Mouse (Mus musculus) intestine, embryonic 14.5 days (tissue): ENCODE data around the gene Prkag3. TPM values are rescaled to one million over a fixed set of nuclear protein-coding genes. Genes with fewer than 3 reads are reported as not detected.

ENCODE experiments used
- ATAC-seq: fragments of 200-750 bp; cut with Nextera tagmentation; replicated peaks from 2 replicates; pipeline ENCODE4 v1.8.0; 2017; ENCODE audit warnings: low read depth, moderate number of reproducible peaks, moderate TSS enrichment, moderate library complexity; ENCODE audit not compliant: low FRiP score, low TSS enrichment
- DNase-seq: peaks from one replicate; pipeline ENCODE4 v3.0.0-alpha.2; 2018; ENCODE audit warnings: low spot score
- H3K27ac ChIP-seq: fragments of 300-500 bp; sonication (generic); 2 replicates; pipeline ENCODE4 v1.5.1; 2014; ENCODE audit warnings: low read depth, mild to moderate bottlenecking, control low read depth
- H3K27me3 ChIP-seq: fragments of 300-500 bp; sonication (generic); replicated peaks from 2 replicates; pipeline ENCODE4 v1.6.1; 2014; ENCODE audit warnings: low read length, control low read depth; ENCODE audit not compliant: control insufficient read depth, insufficient read depth
- H3K36me3 ChIP-seq: fragments of 300-500 bp; sonication (generic); 2 replicates; pipeline ENCODE4 v1.6.1; 2014; ENCODE audit warnings: low read length, control low read depth; ENCODE audit not compliant: control insufficient read depth, insufficient read depth
- H3K4me1 ChIP-seq: fragments of 300-500 bp; sonication (generic); replicated peaks from 2 replicates; pipeline ENCODE4 v1.6.1; 2014; ENCODE audit warnings: low read length, control low read depth, mixed read lengths; ENCODE audit not compliant: control insufficient read depth, insufficient read depth
- H3K4me2 ChIP-seq: fragments of 300-500 bp; sonication (generic); 2 replicates; pipeline ENCODE4 v1.6.1; 2014; ENCODE audit warnings: low read length
- H3K4me3 ChIP-seq: fragments of 300-500 bp; sonication (generic); 2 replicates; pipeline ENCODE4 v1.5.1; 2014; ENCODE audit warnings: low read depth, low read length, control low read depth, mixed read lengths
- H3K9ac ChIP-seq: fragments of 300-500 bp; sonication (generic); 2 replicates; pipeline ENCODE4 v1.6.1; 2014; ENCODE audit warnings: mild to moderate bottlenecking, low read length
- H3K9me3 ChIP-seq: fragments of 300-500 bp; sonication (generic); 2 replicates; pipeline ENCODE4 v1.6.1; 2016; ENCODE audit warnings: low read length, control low read depth; ENCODE audit not compliant: control insufficient read depth
- WGBS: fragments of 180-500 bp; shearing (Covaris S2); extraction: QIAGEN DNeasy Blood & Tissue Kit; methylation state at CpG from one replicate; pipeline ENCODE4 v1.1.7; 2014; 5-methylcytosine and 5-hydroxymethylcytosine counted together
- polyA plus RNA-seq: library from polyadenylated mRNA; unstranded; fragments of >200 nt; fragmentation: Nextera tagmentation; extraction: Ambion mirVana; gene quantifications from 2 replicates; pipeline ENCODE4 v1.2.1, GENCODE M21; 2014

The Prkag3 gene
- polyA plus RNA-seq, result 0.09 TPM in 2 replicates

GRCm38 (mm10) chr1:74748643-74749271 lies at the start of gene Prkag3:
Gene Prkag3, minus strand, starts transcription at chr1:74749221.
- DNase-seq (peak; percentile 77), ATAC-seq (peak; percentile 66)
- peak within 1 kb of the TSS; percentile 46 for H3K4me2 ChIP-seq
- peak within 1 kb of the TSS; percentile 7; the same call in 1 of the 2 replicates for H3K4me3 ChIP-seq
- no peaks in the 10 kb centered on the region for H3K9me3 ChIP-seq
- H3K27me3 ChIP-seq, result peaks cover 23% of the 10 kb centered on the region; the same call in 1 of the 2 replicates
- H3K36me3 ChIP-seq, result no peaks in the 10 kb centered on the region
- no peak within 1 kb of the TSS; the same call in 1 of the 2 replicates for H3K9ac ChIP-seq
- WGBS, result 9% methylated on average over 30 of the region's 30 CpGs
- no peak within 1 kb of the TSS for H3K27ac ChIP-seq
- H3K4me1 ChIP-seq, result no peaks in the 10 kb centered on the region

GRCm38 (mm10) chr1:74797459-74797858 lies 48.4 kb upstream of the Prkag3 start:
- Histone ChIP-seq H3K9me3 (no peaks in the 10 kb centered on the region), H3K9ac (no peak overlapping the region), H3K4me2 (no peak overlapping the region), H3K36me3 (no peaks in the 10 kb centered on the region), H3K27ac (no peak overlapping the region), H3K27me3 (peaks cover 100% of the 10 kb centered on the region), H3K4me3 (no peak overlapping the region), H3K4me1 (peaks cover 14% of the 10 kb centered on the region; the same call in 1 of the 2 replicates)
- ATAC-seq (0 out of 2 replicates have a peak, but pooled peaks have one; percentile 28), DNase-seq (no peak)
- 12% methylated on average over 5 of the region's 5 CpGs for WGBS

- no peak for ATAC-seq
- H3K27ac ChIP-seq, result no peak overlapping the region
- no peak overlapping the region for H3K4me2 ChIP-seq
- 4% methylated on average over 7 of the region's 11 CpGs for WGBS
- peaks cover 14% of the 10 kb centered on the region; the same call in 1 of the 2 replicates for H3K4me1 ChIP-seq
- no peak overlapping the region; the same call in 1 of the 2 replicates for H3K4me3 ChIP-seq
- peaks cover 100% of the 10 kb centered on the region for H3K27me3 ChIP-seq
- DNase-seq, result no peak
- H3K36me3 ChIP-seq, result no peaks in the 10 kb centered on the region
- H3K9me3 ChIP-seq, result no peaks in the 10 kb centered on the region
- H3K9ac ChIP-seq, result no peak overlapping the region
Measured at GRCm38 (mm10) chr1:74795145-74795529, 46.1 kb upstream of the Prkag3 start.

GRCm38 (mm10) chr1:74794487-74795144 lies 45.6 kb upstream of the Prkag3 start:
- Histone ChIP-seq H3K36me3 (no peaks in the 10 kb centered on the region), H3K27ac (no peak overlapping the region), H3K4me1 (peaks cover 14% of the 10 kb centered on the region; the same call in 1 of the 2 replicates), H3K4me2 (peak overlapping the region; percentile 37), H3K9me3 (no peaks in the 10 kb centered on the region), H3K9ac (0 out of 2 replicates have a peak overlapping the region, but pooled peaks have one; percentile 13), H3K4me3 (no peak overlapping the region; the same call in 1 of the 2 replicates), H3K27me3 (peaks cover 100% of the 10 kb centered on the region)
- ATAC-seq (no peak), DNase-seq (no peak)
- WGBS, result under 1% methylated on average over 36 of the region's 38 CpGs

GRCm38 (mm10) chr1:74792831-74793660 lies 44.0 kb upstream of the Prkag3 start:
- H3K4me3 ChIP-seq, result no peak overlapping the region
- peaks cover 100% of the 10 kb centered on the region for H3K27me3 ChIP-seq
- WGBS, result 15% methylated on average over 19 of the region's 19 CpGs
- no peaks in the 10 kb centered on the region for H3K9me3 ChIP-seq
- DNase-seq, result no peak
- H3K9ac ChIP-seq, result no peak overlapping the region
- H3K4me2 ChIP-seq, result no peak overlapping the region
- no peak for ATAC-seq
- no peak overlapping the region for H3K27ac ChIP-seq
- H3K4me1 ChIP-seq, result peaks cover 14% of the 10 kb centered on the region; the same call in 1 of the 2 replicates
- no peaks in the 10 kb centered on the region for H3K36me3 ChIP-seq

- Histone ChIP-seq H3K4me3 (0 out of 2 replicates have a peak within 1 kb of the TSS, but pooled peaks have one; percentile 3), H3K4me1 (peaks cover 14% of the 10 kb centered on the region; the same call in 1 of the 2 replicates), H3K9me3 (no peaks in the 10 kb centered on the region), H3K27ac (no peak within 1 kb of the TSS), H3K9ac (no peak within 1 kb of the TSS), H3K27me3 (peaks cover 99% of the 10 kb centered on the region), H3K4me2 (peak within 1 kb of the TSS; percentile 37), H3K36me3 (no peaks in the 10 kb centered on the region)
- 1% methylated on average over 11 of the region's 11 CpGs for whole genome bisulfite sequencing
- ATAC-seq, result no peak; the same call in 1 of the 2 replicates
- no peak for DNase-seq
Measured at GRCm38 (mm10) chr1:74791249-74791648, 42.2 kb upstream of the Prkag3 start, which contains the start of gene Wnt10a. Gene Wnt10a, plus strand, starts transcription at chr1:74791516.

- no peak overlapping the region for H3K4me2 ChIP-seq
- H3K27me3 ChIP-seq, result peaks cover 99% of the 10 kb centered on the region
- no peaks in the 10 kb centered on the region for H3K36me3 ChIP-seq
- peaks cover 2% of the 10 kb centered on the region; the same call in 1 of the 2 replicates for H3K9me3 ChIP-seq
- H3K4me1 ChIP-seq, result peaks cover 14% of the 10 kb centered on the region; the same call in 1 of the 2 replicates
- DNase-seq (no peak), ATAC-seq (no peak)
- no peak overlapping the region for H3K4me3 ChIP-seq
- no peak overlapping the region for H3K27ac ChIP-seq
- 12% methylated on average over 3 of the region's 3 CpGs for WGBS
- H3K9ac ChIP-seq, result no peak overlapping the region
Measured at GRCm38 (mm10) chr1:74790095-74790494, 41.1 kb upstream of the Prkag3 start.

GRCm38 (mm10) chr1:74788603-74789176 lies 39.7 kb upstream of the Prkag3 start:
- H3K27ac ChIP-seq, result no peak overlapping the region
- no peaks in the 10 kb centered on the region for H3K36me3 ChIP-seq
- WGBS, result 27% methylated on average over 6 of the region's 6 CpGs
- ATAC-seq, result no peak
- no peak for DNase-seq
- H3K27me3 ChIP-seq, result peaks cover 99% of the 10 kb centered on the region
- H3K9me3 ChIP-seq, result peaks cover 4% of the 10 kb centered on the region; the same call in 1 of the 2 replicates
- H3K4me3 ChIP-seq, result no peak overlapping the region
- no peak overlapping the region for H3K4me2 ChIP-seq
- H3K9ac ChIP-seq, result no peak overlapping the region
- H3K4me1 ChIP-seq, result peaks cover 10% of the 10 kb centered on the region
